Mouse (Mus musculus) kidney, postnatal 0 days (tissue): Measurements from ENCODE around the gene Il1r1. TPM values are rescaled to one million over a fixed set of nuclear protein-coding genes. Genes with fewer than 3 reads are reported as not detected.

Experiments used
- ATAC-seq: fragments of 200-750 bp; cut with Nextera tagmentation; replicated peaks from 2 replicates; pipeline ENCODE4 v1.8.0; 2017; ENCODE audit warnings: low read depth, moderate number of reproducible peaks, moderate TSS enrichment, moderate library complexity; ENCODE audit not compliant: low FRiP score
- DNase-seq: peaks from one replicate; pipeline ENCODE4 v3.0.0-alpha.2; 2016; ENCODE audit warnings: low spot score
- H3K27ac ChIP-seq: fragments of 300-500 bp; sonication (generic); 2 replicates; pipeline ENCODE4 v1.5.1; 2014; ENCODE audit warnings: mild to moderate bottlenecking
- H3K27me3 ChIP-seq: fragments of 300-500 bp; sonication (generic); 2 replicates; pipeline ENCODE4 v1.6.1; 2014; ENCODE audit warnings: low read length, mixed read lengths; ENCODE audit not compliant: insufficient read depth
- H3K36me3 ChIP-seq: fragments of 300-500 bp; sonication (generic); 2 replicates; pipeline ENCODE4 v1.6.1; 2014; ENCODE audit warnings: low read length, mixed read lengths; ENCODE audit not compliant: insufficient read depth
- H3K4me1 ChIP-seq: fragments of 300-500 bp; sonication (generic); replicated peaks from 2 replicates; pipeline ENCODE4 v1.6.1; 2014; ENCODE audit warnings: antibody characterized with exemption, low read length, mixed read lengths; ENCODE audit not compliant: insufficient read depth
- H3K4me2 ChIP-seq: fragments of 300-500 bp; sonication (generic); 2 replicates; pipeline ENCODE4 v1.6.1; 2014; ENCODE audit warnings: mild to moderate bottlenecking, low read length, moderate library complexity, mixed read lengths
- H3K4me3 ChIP-seq: fragments of 300-500 bp; sonication (generic); replicated peaks from 2 replicates; pipeline ENCODE4 v1.5.1; 2014; ENCODE audit warnings: low read depth, low read length
- H3K9ac ChIP-seq: fragments of 300-500 bp; sonication (generic); 2 replicates; pipeline ENCODE4 v1.6.1; 2014; ENCODE audit warnings: low read depth, low read length
- H3K9me3 ChIP-seq: fragments of 300-500 bp; sonication (generic); replicated peaks from 2 replicates; pipeline ENCODE4 v1.6.1; 2016; ENCODE audit warnings: low read length, inconsistent platforms, mixed read lengths
- CTCF ChIP-seq: IDR thresholded peaks from 2 replicates; pipeline ENCODE4 v1.5.1; 2016; ENCODE audit warnings: antibody characterized with exemption, low read depth, mild to moderate bottlenecking, moderate library complexity
- WGBS: fragments of 180-500 bp; shearing (Covaris S2); extraction: QIAGEN DNeasy Blood & Tissue Kit; methylation state at CpG from one replicate; pipeline ENCODE4 v1.1.7; 2014; 5-methylcytosine and 5-hydroxymethylcytosine counted together
- polyA plus RNA-seq: library from polyadenylated mRNA; unstranded; fragments of >200 nt; fragmentation: Nextera tagmentation; extraction: Ambion mirVana; gene quantifications from 2 replicates; pipeline ENCODE4 v1.2.1, GENCODE M21; 2015

The Il1r1 gene
- polyA plus RNA-seq, 1 experiment from 2014 or later: 5.6 TPM

GRCm38 (mm10) chr1:40213337-40214159, 11.3 kb upstream of the Il1r1 start:
- H3K9ac ChIP-seq: no peak overlapping the region
- ATAC-seq: no peak
- no peaks in the 10 kb centered on the region for H3K4me1 ChIP-seq

GRCm38 (mm10) chr1:40217521-40217920, 7.4 kb upstream of the Il1r1 start:
- H3K4me1 ChIP-seq: 0 out of 2 replicates have a peak, but pooled peaks cover under 1% of the 10 kb centered on the region
- 83% methylated on average over 5 of the region's 5 CpGs for WGBS
- no peak overlapping the region for H3K4me2 ChIP-seq
- no peaks in the 10 kb centered on the region for H3K27me3 ChIP-seq
- H3K9me3 ChIP-seq: no peaks in the 10 kb centered on the region
- DNase-seq: no peak
- no peak overlapping the region for H3K9ac ChIP-seq
- no peak overlapping the region for H3K4me3 ChIP-seq
- no peak for TF ChIP-seq CTCF
- no peaks in the 10 kb centered on the region for H3K36me3 ChIP-seq
- H3K27ac ChIP-seq: no peak overlapping the region
- no peak for ATAC-seq

More at GRCm38 (mm10) chr1:40213337-40214159, 11.3 kb upstream of the Il1r1 start:
- H3K36me3 ChIP-seq: no peaks in the 10 kb centered on the region
- no peak overlapping the region for H3K4me3 ChIP-seq
- H3K27me3 ChIP-seq: no peaks in the 10 kb centered on the region
- H3K9me3 ChIP-seq: no peaks in the 10 kb centered on the region
- no peak for TF ChIP-seq CTCF
- WGBS: 88% methylated on average over 4 of the region's 4 CpGs
- DNase-seq: no peak
- H3K27ac ChIP-seq: no peak overlapping the region
- H3K4me2 ChIP-seq: no peak overlapping the region

- H3K9me3 ChIP-seq: no peaks in the 10 kb centered on the region
- ATAC-seq: no peak
- no peak overlapping the region for H3K9ac ChIP-seq
- no peak overlapping the region for H3K4me3 ChIP-seq
- DNase-seq: no peak
- H3K27ac ChIP-seq: no peak overlapping the region
- no peak for TF ChIP-seq CTCF
- H3K4me1 ChIP-seq: 0 out of 2 replicates have a peak, but pooled peaks cover 3% of the 10 kb centered on the region
- no peaks in the 10 kb centered on the region for H3K36me3 ChIP-seq
- H3K27me3 ChIP-seq: no peaks in the 10 kb centered on the region
- no peak overlapping the region for H3K4me2 ChIP-seq
- 84% methylated on average over 3 of the region's 3 CpGs for WGBS
Observed at GRCm38 (mm10) chr1:40218603-40219002, 6.3 kb upstream of the Il1r1 start.

GRCm38 (mm10) chr1:40220549-40220948, 4.3 kb upstream of the Il1r1 start:
- no peak for TF ChIP-seq CTCF
- DNase-seq (no peak), ATAC-seq (no peak)
- no peak overlapping the region for H3K27ac ChIP-seq
- no peak overlapping the region for H3K4me2 ChIP-seq
- no peak overlapping the region for H3K4me3 ChIP-seq
- H3K9me3 ChIP-seq: no peaks in the 10 kb centered on the region
- H3K9ac ChIP-seq: no peak overlapping the region
- H3K27me3 ChIP-seq: no peaks in the 10 kb centered on the region
- 0 out of 2 replicates have a peak, but pooled peaks cover 9% of the 10 kb centered on the region for H3K4me1 ChIP-seq
- 17% methylated on average over 1 of the region's 1 CpGs for WGBS
- no peaks in the 10 kb centered on the region for H3K36me3 ChIP-seq

GRCm38 (mm10) chr1:40221864-40222263, 3.0 kb upstream of the Il1r1 start:
- H3K4me1 ChIP-seq: 0 out of 2 replicates have a peak, but pooled peaks cover 9% of the 10 kb centered on the region
- DNase-seq (peak; percentile 54), ATAC-seq (no peak)
- no peak overlapping the region for H3K9ac ChIP-seq
- H3K9me3 ChIP-seq: no peaks in the 10 kb centered on the region
- H3K4me3 ChIP-seq: no peak overlapping the region
- H3K36me3 ChIP-seq: no peaks in the 10 kb centered on the region
- TF ChIP-seq CTCF: no peak
- no peak overlapping the region for H3K4me2 ChIP-seq
- H3K27ac ChIP-seq: no peak overlapping the region
- no peaks in the 10 kb centered on the region for H3K27me3 ChIP-seq
- WGBS: 28% methylated on average over 4 of the region's 4 CpGs

- no peak for TF ChIP-seq CTCF
- H3K4me1 ChIP-seq: 0 out of 2 replicates have a peak, but pooled peaks cover 9% of the 10 kb centered on the region
- H3K27ac ChIP-seq: no peak overlapping the region
Observed at GRCm38 (mm10) chr1:40222680-40223079, 2.2 kb upstream of the Il1r1 start.

More at GRCm38 (mm10) chr1:40222680-40223079, 2.2 kb upstream of the Il1r1 start:
- WGBS: 44% methylated on average over 8 of the region's 8 CpGs
- H3K4me3 ChIP-seq: no peak overlapping the region
- H3K36me3 ChIP-seq: no peaks in the 10 kb centered on the region
- ATAC-seq (no peak), DNase-seq (no peak)
- H3K9ac ChIP-seq: no peak overlapping the region
- no peaks in the 10 kb centered on the region for H3K27me3 ChIP-seq
- peak overlapping the region; percentile 30; the same call in 1 of the 2 replicates for H3K4me2 ChIP-seq
- no peaks in the 10 kb centered on the region for H3K9me3 ChIP-seq
